Mouse (Mus musculus): ENCODE data around the gene Shank2.

- no peak for TF ChIP-seq POLR2A (IDR thresholded peaks at IDR 0.05; ENCODE audit: control insufficient read depth in 1 of 2, insufficient read depth in 1 of 2, low read depth in 1 of 2, low read length in 2 of 2, poor library complexity in 1 of 2)
- TF ChIP-seq ZNF384 (IDR thresholded peaks at IDR 0.05; ENCODE audit: low read depth, low read length): no peak
- no peak for TF ChIP-seq ETS1 (IDR thresholded peaks at IDR 0.05; ENCODE audit: low read depth, low read length)
- TF ChIP-seq MEF2A (IDR thresholded peaks at IDR 0.05; ENCODE audit: extremely low read depth, insufficient replicate concordance, low read depth, low read length, poor library complexity, severe bottlenecking): no peak
- no peak for TF ChIP-seq POLR2AphosphoS2 (IDR thresholded peaks at IDR 0.05; ENCODE audit: low read length)
- no peak for TF ChIP-seq CTCF (IDR thresholded peaks at IDR 0.05 in 2 of 3, conservative IDR thresholded peaks at IDR 0.05 in 1 of 3; ENCODE audit: control insufficient read depth in 1 of 3, insufficient read depth in 1 of 3, low read depth in 2 of 3, low read length in 3 of 3, poor library complexity in 1 of 3, severe bottlenecking in 1 of 3)
Observed at GRCm38 (mm10) chr7:144106352-144107011, 104.8 kb downstream of the Shank2 start.
